In the genomic region with DNA sequence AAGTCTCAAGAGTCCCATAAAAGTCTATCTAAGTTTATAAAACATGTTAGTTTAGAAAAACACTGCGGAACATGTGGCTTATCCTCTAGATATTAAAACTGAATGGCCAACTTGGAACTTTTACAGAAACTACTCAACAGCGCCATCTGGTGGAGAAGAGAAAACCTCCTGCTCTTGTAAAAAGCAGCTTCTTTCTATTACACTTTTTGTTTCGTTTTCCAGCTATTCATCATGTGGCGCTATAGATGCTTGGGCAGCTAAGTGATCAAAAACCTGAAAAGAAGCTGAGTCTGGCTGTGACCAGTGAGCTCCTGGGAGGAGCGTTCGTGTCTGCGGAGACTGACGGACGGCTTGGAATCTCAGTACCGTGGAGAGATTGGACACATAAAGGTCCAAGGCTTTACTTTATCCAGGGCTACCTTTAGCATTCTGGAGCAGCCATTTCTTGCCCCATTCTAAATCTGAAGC, we compare ENCODE assay signal across 8 mouse cellular contexts. TPM values are rescaled to one million over a fixed set of nuclear protein-coding genes. Genes with fewer than 3 reads are reported as not detected.
DNase-seq lines count a peak whose midpoint lies in the region; ATAC-seq lines count a peak whose summit lies in the region.

No protein-coding gene starts in this region.

- no peak overlapping the region for H3K4me2 ChIP-seq in kidney, embryonic 14.5 days (replicated peaks; ENCODE audit: low read depth, low read length)
- H3K4me2 ChIP-seq in midbrain, embryonic 12.5 days (replicated peaks) = peak overlapping the region; percentile 39

- H3K27ac ChIP-seq in kidney, embryonic 14.5 days (ENCODE audit: low read depth, low read length) = no peak overlapping the region
- no peak overlapping the region for H3K27ac ChIP-seq in midbrain, embryonic 12.5 days (replicated peaks)

- WGBS in kidney, embryonic 14.5 days = 47% methylated on average over 10 of the region's 10 CpGs
- 33% methylated on average over 10 of the region's 10 CpGs for WGBS in midbrain, embryonic 12.5 days

- ATAC-seq in kidney, embryonic 14.5 days (ENCODE audit: low FRiP score, low TSS enrichment) = no peak
- peak; percentile 93 for ATAC-seq in inflammation-experienced regulatory T-cells, adult 6 months
- peak; percentile 30; the same call in 1 of the 2 replicates for ATAC-seq in midbrain, embryonic 12.5 days (ENCODE audit: low FRiP score, low read depth)

- intact Hi-C loops in gastrocnemius, postnatal 14 days (cut with DNase I; ENCODE audit: low total_unique reads) = loop anchor here (5.0 kb wide), 2 partner anchors 111 to 241 kb away; no protein-coding TSS in a partner anchor
- intact Hi-C loops in left cerebral cortex, postnatal 25 days (cut with DNase I) = loop anchor here (1.0 to 5.0 kb wide), 3 partner anchors 112 to 241 kb away; no protein-coding TSS in a partner anchor

- no peaks in the 10 kb centered on the region for H3K4me1 ChIP-seq in kidney, embryonic 14.5 days (ENCODE audit: control insufficient read depth, insufficient read depth, low read length)
- peaks cover 3% of the 10 kb centered on the region; the same call in 1 of the 2 replicates for H3K4me1 ChIP-seq in midbrain, embryonic 12.5 days

- H3K9me3 ChIP-seq in kidney, embryonic 14.5 days (ENCODE audit: control insufficient read depth, low read length) = no peaks in the 10 kb centered on the region
- H3K9me3 ChIP-seq in midbrain, embryonic 12.5 days = no peaks in the 10 kb centered on the region

- no peaks in the 10 kb centered on the region for H3K36me3 ChIP-seq in kidney, embryonic 14.5 days (ENCODE audit: control insufficient read depth, insufficient read depth, low read length)
- no peaks in the 10 kb centered on the region for H3K36me3 ChIP-seq in midbrain, embryonic 12.5 days

- H3K4me3 ChIP-seq in kidney, embryonic 14.5 days (ENCODE audit: low read length) = no peak overlapping the region
- peak overlapping the region; percentile 25 for H3K4me3 ChIP-seq in midbrain, embryonic 12.5 days

- peak; percentile 38 for DNase-seq in kidney, adult 11 months
- peak; percentile 83 for DNase-seq in embryo, embryonic 10 days (ENCODE audit: low spot score)
- DNase-seq in gastrocnemius, postnatal 14 days = peak; percentile 65
- peak; percentile 74 to 80 for DNase-seq in left cerebral cortex, postnatal 25 days (ENCODE audit: low spot score in 2 of 2)
- peak; percentile 51 to 81 for DNase-seq in spleen, postnatal 10 days (ENCODE audit: low spot score in 2 of 2)

- H3K27me3 ChIP-seq in kidney, embryonic 14.5 days (ENCODE audit: control insufficient read depth, insufficient read depth, low read length) = no peaks in the 10 kb centered on the region
- H3K27me3 ChIP-seq in midbrain, embryonic 12.5 days = no peaks in the 10 kb centered on the region; the same call in 1 of the 2 replicates

- no peak overlapping the region for H3K9ac ChIP-seq in kidney, embryonic 14.5 days (ENCODE audit: low read depth, low read length)
- no peak overlapping the region for H3K9ac ChIP-seq in midbrain, embryonic 12.5 days (replicated peaks)

RNA-seq across cellular contexts. Expression of a gene that starts 33.5 kb away (rescaled TPM):
- 8.0 and 12.5 TPM in 2 replicates for polyA plus RNA-seq in kidney, embryonic 14.5 days (2014; fragmentation: Nextera tagmentation; extraction: Ambion mirVana)
- total RNA-seq in gastrocnemius, postnatal 14 days (2021) = 10 to 100 TPM; 20.8 to 21.0 TPM
- 1 to 10 TPM in 2 of 3 experiments, under 1 TPM in 1; 0.30 to 4.1 (median 3.0) TPM for polyA plus RNA-seq in inflammation-experienced regulatory T-cells, adult 6 months (2017; shearing (Covaris generic))
- 10 to 100 TPM; 53.3 to 58.9 TPM for total RNA-seq in left cerebral cortex, postnatal 25 days (2021)
- polyA plus RNA-seq in midbrain, embryonic 12.5 days (2016; fragmentation: Nextera tagmentation; extraction: Ambion mirVana) = 144 and 150 TPM in 2 replicates

RNA-seq across cellular contexts. Expression of a gene that starts 59.7 kb away (rescaled TPM):
- 1.1 and 1.9 TPM in 2 replicates for polyA plus RNA-seq in kidney, embryonic 14.5 days (2014; fragmentation: Nextera tagmentation; extraction: Ambion mirVana)
- total RNA-seq in gastrocnemius, postnatal 14 days (2021) = 1 to 10 TPM; 3.2 to 3.7 TPM
- polyA plus RNA-seq in inflammation-experienced regulatory T-cells, adult 6 months (2017; shearing (Covaris generic)) = 1 to 10 TPM; 3.2 to 7.9 (median 6.3) TPM
- total RNA-seq in left cerebral cortex, postnatal 25 days (2021) = 1 to 10 TPM; 1.5 to 1.7 TPM
- polyA plus RNA-seq in midbrain, embryonic 12.5 days (2016; fragmentation: Nextera tagmentation; extraction: Ambion mirVana) = 1.9 and 2.0 TPM in 2 replicates

Comparison
In these comparisons a context has a peak if more than half of its experiments do, and no peak if none do; other contexts are left out.
1. RNA of a gene that starts 33.5 kb away (polyA plus RNA-seq): 144 to 150 TPM in midbrain, embryonic 12.5 days; 8.0 to 12.5 TPM in kidney, embryonic 14.5 days and 0.30 to 4.1 TPM in inflammation-experienced regulatory T-cells, adult 6 months; every median in the first group is over 10 times any median in the second.
2. Peak in every context shown above with its lines, with median percentiles within 50 percentile points of each other: DNase-seq.